Mouse (Mus musculus): ENCODE data around the gene Krt84. TPM values are rescaled to one million over a fixed set of nuclear protein-coding genes. Genes with fewer than 3 reads are reported as not detected.

Gene Krt84
- polyA plus RNA-seq, 1 experiment from 2014 or later, result not detected

DNA sequence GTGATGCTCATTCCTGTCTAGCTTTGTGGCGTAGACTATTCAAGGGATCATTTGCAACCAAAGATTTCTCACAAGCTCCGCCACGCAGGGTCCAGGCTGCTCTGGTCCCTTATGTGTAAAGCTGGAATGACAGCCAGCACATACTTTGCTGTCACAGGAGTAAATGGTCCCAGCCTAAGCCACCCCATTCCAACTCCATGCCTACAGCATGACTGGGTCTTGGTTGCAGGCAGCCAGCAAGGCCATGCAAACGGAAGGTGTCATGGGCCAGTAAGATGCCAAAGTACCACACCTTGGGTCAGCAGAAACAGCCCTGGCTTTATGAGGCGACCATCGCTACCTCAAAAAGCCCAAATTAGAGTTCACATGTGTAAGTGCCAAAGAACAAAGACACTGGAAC, 38.9 kb downstream of the Krt84 start:
- no peak overlapping the region for H3K4me2 ChIP-seq
- no peak overlapping the region for H3K27ac ChIP-seq
- H3K9ac ChIP-seq, result no peak overlapping the region
- no peaks in the 10 kb centered on the region for H3K36me3 ChIP-seq
- H3K9me3 ChIP-seq, result no peaks in the 10 kb centered on the region
- 92% methylated on average over 6 of the region's 6 CpGs for WGBS
- no peaks in the 10 kb centered on the region for H3K27me3 ChIP-seq (replicated peaks)
- no peak for ATAC-seq (ENCODE audit: insufficient read depth, low FRiP score, low read depth)
- no peak overlapping the region for H3K4me3 ChIP-seq (replicated peaks)
- 0 out of 2 replicates have a peak, but pooled peaks cover 6% of the 10 kb centered on the region for H3K4me1 ChIP-seq

DNA sequence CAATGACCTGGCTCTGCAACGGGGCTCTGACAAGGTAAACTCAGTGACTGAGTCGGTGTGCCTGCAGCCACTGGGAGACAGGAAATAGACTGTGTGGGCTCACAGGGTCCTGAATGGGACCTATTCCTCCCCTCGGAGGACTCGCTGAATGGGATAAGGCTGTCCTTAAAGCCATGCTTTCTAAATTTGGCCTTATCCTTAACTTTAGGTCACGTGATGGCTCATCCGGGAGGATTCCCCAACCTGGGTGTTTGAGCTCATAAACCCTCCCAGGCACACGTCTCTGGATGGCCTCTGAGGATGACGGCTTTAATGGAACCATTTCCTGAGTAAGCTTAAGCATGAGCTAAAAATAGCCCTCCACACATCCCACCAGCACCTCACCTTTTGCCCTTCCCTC, 39.9 kb downstream of the Krt84 start:
- no peaks in the 10 kb centered on the region for H3K27me3 ChIP-seq (replicated peaks)
- ATAC-seq (ENCODE audit: insufficient read depth, low FRiP score, low read depth), result 0 out of 2 replicates have a peak, but pooled peaks have one; percentile 14
- no peak overlapping the region for H3K9ac ChIP-seq
- WGBS, result 40% methylated on average over 8 of the region's 8 CpGs
- 0 out of 2 replicates have a peak, but pooled peaks cover 6% of the 10 kb centered on the region for H3K4me1 ChIP-seq
- H3K4me3 ChIP-seq (replicated peaks), result no peak overlapping the region
- no peak overlapping the region for H3K4me2 ChIP-seq
- H3K27ac ChIP-seq, result no peak overlapping the region
- no peaks in the 10 kb centered on the region for H3K36me3 ChIP-seq
- H3K9me3 ChIP-seq, result no peaks in the 10 kb centered on the region

DNA sequence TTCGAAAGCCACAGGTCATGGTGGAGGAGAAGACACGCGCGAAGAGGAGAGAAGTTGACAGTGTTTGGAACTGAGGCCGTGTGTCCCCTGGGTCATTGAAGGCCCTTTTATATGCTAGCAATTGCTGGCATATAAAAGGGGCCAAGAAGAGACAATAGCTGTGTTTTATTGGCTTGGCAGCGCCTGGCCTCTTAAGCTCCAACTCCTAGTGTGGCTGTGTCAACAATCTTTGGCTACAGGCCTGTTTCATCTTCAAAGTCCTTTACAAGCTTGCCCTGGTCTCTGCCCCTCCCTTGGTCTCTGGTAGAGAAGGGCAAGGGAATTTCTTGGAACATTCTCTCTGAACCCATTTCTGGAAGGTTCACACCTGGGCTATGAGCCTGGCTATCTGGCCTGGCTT, 41.2 kb downstream of the Krt84 start, which contains the start of gene Krt83:
Gene Krt83, minus strand, starts transcription at position 82 of the 400 bp plus-strand sequence.
- ATAC-seq (ENCODE audit: insufficient read depth, low FRiP score, low read depth), result no peak
- H3K9ac ChIP-seq, result no peak within 1 kb of the TSS
- no peak within 1 kb of the TSS for H3K27ac ChIP-seq
- H3K27me3 ChIP-seq (replicated peaks), result no peaks in the 10 kb centered on the region
- no peak within 1 kb of the TSS for H3K4me3 ChIP-seq (replicated peaks)
- WGBS, result 78% methylated on average over 6 of the region's 6 CpGs
- H3K4me1 ChIP-seq, result 0 out of 2 replicates have a peak, but pooled peaks cover 6% of the 10 kb centered on the region
- H3K4me2 ChIP-seq, result no peak within 1 kb of the TSS
- no peaks in the 10 kb centered on the region for H3K36me3 ChIP-seq
- H3K9me3 ChIP-seq, result no peaks in the 10 kb centered on the region

DNA sequence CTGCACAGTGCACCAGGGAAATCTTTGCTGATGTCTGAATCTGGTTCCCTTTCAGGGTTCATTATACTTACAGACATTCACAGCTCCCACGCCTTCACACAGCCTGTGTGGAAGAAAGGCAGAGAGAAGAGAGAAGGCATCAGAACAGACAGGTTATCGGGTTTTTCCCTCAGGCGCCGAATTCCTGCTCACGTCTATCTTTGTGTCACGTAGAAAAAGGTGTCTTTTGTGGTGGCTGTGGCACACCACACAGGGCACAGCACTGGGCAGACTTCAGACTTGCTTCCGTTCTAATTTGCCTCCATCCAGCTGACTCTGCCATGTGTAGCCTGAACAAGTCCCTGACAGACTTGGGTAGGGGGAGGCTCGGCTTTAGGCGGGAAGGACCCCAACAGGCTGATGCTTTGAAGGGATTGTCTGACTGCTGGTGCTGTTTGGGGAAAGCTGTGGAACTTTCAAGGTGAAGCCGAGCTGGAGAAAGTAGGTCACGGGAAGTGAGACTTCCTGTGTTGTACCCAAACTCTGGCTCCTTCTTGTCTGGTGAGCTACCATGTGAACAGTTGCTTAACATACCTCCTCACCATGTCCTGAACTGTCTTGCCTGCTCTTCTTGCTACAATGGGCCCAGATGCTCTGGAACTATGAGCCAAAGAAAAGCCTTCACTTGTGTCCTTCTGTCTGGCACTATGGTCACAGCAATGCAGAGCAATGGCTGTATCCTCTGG, 46.5 kb downstream of the Krt84 start:
- Histone ChIP-seq H3K9me3 (no peaks in the 10 kb centered on the region), H3K27ac (no peak overlapping the region), H3K36me3 (no peaks in the 10 kb centered on the region), H3K27me3 (replicated peaks) (no peaks in the 10 kb centered on the region), H3K9ac (no peak overlapping the region), H3K4me3 (replicated peaks) (no peak overlapping the region), H3K4me2 (no peak overlapping the region), H3K4me1 (no peaks in the 10 kb centered on the region)
- WGBS, result 79% methylated on average over 11 of the region's 11 CpGs
- no peak for ATAC-seq (ENCODE audit: insufficient read depth, low FRiP score, low read depth)

DNA sequence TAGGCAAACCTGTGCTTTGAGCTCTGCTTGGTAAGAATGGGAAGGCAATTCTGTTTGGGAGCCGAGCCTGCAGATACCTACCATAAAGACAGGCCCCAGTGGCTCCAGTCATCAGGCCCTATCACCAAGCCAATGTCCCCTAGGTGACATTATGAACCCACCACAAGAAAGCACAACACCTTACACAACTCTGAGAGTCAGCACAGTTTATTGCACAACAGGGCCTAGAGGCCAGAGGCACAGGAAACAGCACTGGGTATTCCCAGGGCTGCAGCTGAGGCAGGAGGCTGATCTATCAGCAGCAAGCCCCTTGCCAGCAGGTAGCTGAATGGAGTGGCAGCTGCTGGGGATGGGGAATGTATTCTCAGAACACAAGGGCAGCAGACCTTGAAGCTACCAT, 47.7 kb downstream of the Krt84 start:
- Histone ChIP-seq H3K4me2 (no peak overlapping the region), H3K4me3 (replicated peaks) (no peak overlapping the region), H3K9ac (no peak overlapping the region), H3K27me3 (replicated peaks) (no peaks in the 10 kb centered on the region), H3K9me3 (no peaks in the 10 kb centered on the region), H3K36me3 (no peaks in the 10 kb centered on the region), H3K27ac (no peak overlapping the region), H3K4me1 (no peaks in the 10 kb centered on the region)
- ATAC-seq (ENCODE audit: insufficient read depth, low FRiP score, low read depth), result no peak
- WGBS, result 64% methylated on average over 1 of the region's 1 CpGs

DNA sequence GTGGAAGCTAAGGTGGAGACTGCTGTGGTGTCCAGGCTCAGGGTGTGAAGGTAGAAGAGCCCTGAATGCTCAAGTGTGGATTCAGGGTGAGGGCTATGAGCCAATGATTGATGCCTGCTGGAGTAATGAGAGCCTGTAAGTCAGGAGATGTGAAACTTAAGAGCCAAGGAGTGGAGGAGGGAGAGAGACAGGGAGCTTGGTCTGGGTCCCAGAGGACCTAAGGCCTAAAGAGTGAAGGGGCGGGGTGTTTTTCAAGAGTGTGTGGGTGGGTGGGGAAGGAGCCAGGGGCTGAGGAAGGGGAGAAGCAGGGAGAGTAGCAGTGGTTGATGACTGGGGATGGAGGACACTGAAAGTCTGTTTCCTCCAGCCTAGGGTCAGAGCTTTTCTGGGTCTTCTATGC, 49.0 kb downstream of the Krt84 start:
- 67% methylated on average over 1 of the region's 1 CpGs for WGBS
- Histone ChIP-seq H3K36me3 (no peaks in the 10 kb centered on the region), H3K27ac (no peak overlapping the region), H3K4me2 (no peak overlapping the region), H3K9me3 (no peaks in the 10 kb centered on the region), H3K27me3 (replicated peaks) (no peaks in the 10 kb centered on the region), H3K9ac (no peak overlapping the region), H3K4me1 (peaks cover 4% of the 10 kb centered on the region; the same call in 1 of the 2 replicates), H3K4me3 (replicated peaks) (no peak overlapping the region)
- no peak for ATAC-seq (ENCODE audit: insufficient read depth, low FRiP score, low read depth)

DNA sequence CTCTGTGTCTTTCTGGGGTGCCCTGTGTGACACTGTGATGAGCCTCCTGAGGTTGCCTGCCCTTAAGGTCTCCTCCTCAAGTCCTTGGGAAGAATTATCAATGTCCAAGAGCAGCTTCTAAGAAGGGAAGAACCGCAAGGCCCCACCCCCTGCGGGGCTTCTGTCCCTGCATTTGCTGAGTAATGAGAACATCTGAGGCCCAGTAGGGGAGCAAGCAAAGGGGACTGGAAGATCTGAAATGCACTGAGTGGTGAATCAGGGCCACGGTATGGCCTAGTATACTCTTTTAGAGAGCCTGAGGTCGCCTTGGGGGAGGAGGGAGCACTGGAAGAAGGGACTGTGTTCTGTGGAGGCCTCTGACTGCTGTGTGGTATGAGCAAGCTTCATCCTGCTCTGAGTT, 50.6 kb downstream of the Krt84 start:
- Histone ChIP-seq H3K4me3 (replicated peaks) (no peak overlapping the region), H3K9ac (no peak overlapping the region), H3K36me3 (no peaks in the 10 kb centered on the region), H3K9me3 (no peaks in the 10 kb centered on the region), H3K4me1 (peaks cover 4% of the 10 kb centered on the region; the same call in 1 of the 2 replicates), H3K27me3 (replicated peaks) (no peaks in the 10 kb centered on the region), H3K4me2 (no peak overlapping the region), H3K27ac (no peak overlapping the region)
- 35% methylated on average over 4 of the region's 4 CpGs for WGBS
- no peak for ATAC-seq (ENCODE audit: insufficient read depth, low FRiP score, low read depth)

DNA sequence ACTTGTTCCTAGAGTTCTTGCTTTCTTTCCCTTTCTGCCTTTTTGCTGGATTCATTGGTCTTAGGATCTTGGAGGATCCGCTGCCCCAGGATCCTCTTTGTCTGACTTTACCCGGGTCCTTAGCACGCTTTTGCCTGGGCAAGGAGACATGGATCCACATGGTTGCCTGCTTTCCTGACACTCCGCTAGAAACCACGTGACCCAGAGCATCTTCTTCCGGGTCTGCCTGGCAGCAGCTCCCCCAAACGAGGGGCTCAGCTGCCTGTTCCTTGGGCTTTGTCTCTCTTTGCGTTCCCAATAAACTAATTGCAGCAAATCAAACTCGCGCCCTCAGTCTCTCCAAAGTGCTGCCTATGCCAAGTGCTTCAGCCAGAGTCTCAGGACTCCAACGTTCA, 53.0 kb downstream of the Krt84 start:
- ATAC-seq (ENCODE audit: insufficient read depth, low FRiP score, low read depth), result no peak
- Histone ChIP-seq H3K27ac (no peak overlapping the region), H3K4me2 (peak overlapping the region; percentile 70), H3K4me3 (replicated peaks) (peak overlapping the region; percentile 27), H3K36me3 (no peaks in the 10 kb centered on the region), H3K9ac (no peak overlapping the region), H3K9me3 (no peaks in the 10 kb centered on the region), H3K4me1 (peaks cover 4% of the 10 kb centered on the region; the same call in 1 of the 2 replicates), H3K27me3 (replicated peaks) (no peaks in the 10 kb centered on the region)
- 34% methylated on average over 11 of the region's 11 CpGs for WGBS

DNA sequence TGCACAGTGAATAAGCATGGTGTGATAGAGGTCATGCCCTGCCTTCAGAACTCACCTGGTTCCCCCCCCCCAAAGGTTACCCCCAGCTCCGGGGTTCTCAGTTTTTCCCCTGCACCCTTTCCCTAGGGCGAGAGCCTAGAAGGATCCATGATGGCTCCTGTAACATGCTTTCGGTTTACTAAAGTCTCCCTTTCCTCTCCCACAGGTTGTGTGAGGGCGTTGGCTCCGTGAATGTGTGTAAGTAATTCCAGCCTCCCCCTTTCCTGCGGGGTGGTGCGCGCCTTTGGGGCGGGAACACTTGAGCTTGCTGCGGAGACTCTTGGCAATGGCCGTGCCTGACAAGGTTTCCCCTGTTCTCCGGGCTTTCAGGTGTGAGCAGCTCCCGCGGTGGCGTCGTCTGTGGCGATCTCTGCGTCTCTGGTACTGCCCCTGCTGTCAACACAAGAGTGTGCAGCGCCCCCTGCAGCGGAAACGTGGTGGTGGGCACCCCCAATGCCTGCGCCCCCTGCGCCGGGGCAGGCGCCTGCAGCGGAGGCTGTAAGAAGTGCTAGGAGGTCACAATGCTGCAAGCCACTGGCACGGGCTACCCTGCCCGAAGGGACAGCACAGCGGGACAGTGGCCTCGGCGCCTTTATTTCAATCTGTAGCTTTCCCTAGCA, 53.5 kb downstream of the Krt84 start:
- no peak overlapping the region for H3K27ac ChIP-seq
- H3K36me3 ChIP-seq, result no peaks in the 10 kb centered on the region
- H3K9me3 ChIP-seq, result no peaks in the 10 kb centered on the region
- no peaks in the 10 kb centered on the region for H3K27me3 ChIP-seq (replicated peaks)
- peak overlapping the region; percentile 70 for H3K4me2 ChIP-seq
- 6% methylated on average over 31 of the region's 31 CpGs for WGBS
- H3K9ac ChIP-seq, result no peak overlapping the region
- peaks cover 4% of the 10 kb centered on the region; the same call in 1 of the 2 replicates for H3K4me1 ChIP-seq
- no peak for ATAC-seq (ENCODE audit: insufficient read depth, low FRiP score, low read depth)
- H3K4me3 ChIP-seq (replicated peaks), result peak overlapping the region; percentile 27

Small RNA genes lying within 50 kb of the gene (microRNA-seq; reads per million reads assigned to microRNA genes)
- gene Gm44393 (not detected), gene Gm44460 (not detected)

Other genes starting within 250 kb of the Krt84 start
- 66.0 and 66.4 TPM in 2 replicates for gene Atg101, start 248.5 kb downstream of the Krt84 start, polyA plus RNA-seq (2015; fragmentation: Nextera tagmentation; extraction: Ambion mirVana)
- 9.5 and 11.6 TPM in 2 replicates for gene 6030408B16Rik, start 239.6 kb downstream of the Krt84 start, polyA plus RNA-seq (2015; fragmentation: Nextera tagmentation; extraction: Ambion mirVana)
- 7.7 and 12.7 TPM in 2 replicates for gene Krt80, start 162.7 kb downstream of the Krt84 start, polyA plus RNA-seq (2015; fragmentation: Nextera tagmentation; extraction: Ambion mirVana)
- gene Krt7, start 121.8 kb downstream of the Krt84 start, polyA plus RNA-seq (2015; fragmentation: Nextera tagmentation; extraction: Ambion mirVana), result 172 and 231 TPM in 2 replicates
- gene Krt87, start 94.0 kb downstream of the Krt84 start, polyA plus RNA-seq (2015; fragmentation: Nextera tagmentation; extraction: Ambion mirVana), result 0.24 and 0.40 TPM in 2 replicates
- gene Krt88, start 85.1 kb downstream of the Krt84 start, polyA plus RNA-seq (2015; fragmentation: Nextera tagmentation; extraction: Ambion mirVana), result 0.14 TPM in 1 of 2 replicates, not detected in the other
- gene Krt81, start 69.1 kb downstream of the Krt84 start, polyA plus RNA-seq (2015; fragmentation: Nextera tagmentation; extraction: Ambion mirVana), result not detected in 2 replicates
- gene Krt86, start 59.3 kb downstream of the Krt84 start, polyA plus RNA-seq (2015; fragmentation: Nextera tagmentation; extraction: Ambion mirVana), result 0.06 TPM in 1 of 2 replicates, not detected in the other
- 0.10 and 0.30 TPM in 2 replicates for gene Krt83, start 41.3 kb downstream of the Krt84 start, polyA plus RNA-seq (2015; fragmentation: Nextera tagmentation; extraction: Ambion mirVana)
- gene Gm49425, start 15.6 kb downstream of the Krt84 start, polyA plus RNA-seq (2015; fragmentation: Nextera tagmentation; extraction: Ambion mirVana), result not detected in 2 replicates
- gene Krt82, start 17.8 kb upstream of the Krt84 start, polyA plus RNA-seq (2015; fragmentation: Nextera tagmentation; extraction: Ambion mirVana), result not detected in 2 replicates
- 0.10 and 0.19 TPM in 2 replicates for gene Krt90, start 30.1 kb upstream of the Krt84 start, polyA plus RNA-seq (2015; fragmentation: Nextera tagmentation; extraction: Ambion mirVana)
- 0.21 and 0.34 TPM in 2 replicates for gene Krt75, start 41.1 kb upstream of the Krt84 start, polyA plus RNA-seq (2015; fragmentation: Nextera tagmentation; extraction: Ambion mirVana)
- not detected in 2 replicates for gene Gm5414, start 95.4 kb upstream of the Krt84 start, polyA plus RNA-seq (2015; fragmentation: Nextera tagmentation; extraction: Ambion mirVana)
- 0.08 TPM in 1 of 2 replicates, not detected in the other for gene Gm5478, start 114.6 kb upstream of the Krt84 start, polyA plus RNA-seq (2015; fragmentation: Nextera tagmentation; extraction: Ambion mirVana)
- 1.4 and 3.4 TPM in 2 replicates for gene Krt6b, start 147.5 kb upstream of the Krt84 start, polyA plus RNA-seq (2015; fragmentation: Nextera tagmentation; extraction: Ambion mirVana)
- 90.3 and 179 TPM in 2 replicates for gene Krt6a, start 161.5 kb upstream of the Krt84 start, polyA plus RNA-seq (2015; fragmentation: Nextera tagmentation; extraction: Ambion mirVana)
- 187 and 301 TPM in 2 replicates for gene Krt5, start 180.1 kb upstream of the Krt84 start, polyA plus RNA-seq (2015; fragmentation: Nextera tagmentation; extraction: Ambion mirVana)
- not detected in 2 replicates for gene Krt71, start 210.3 kb upstream of the Krt84 start, polyA plus RNA-seq (2015; fragmentation: Nextera tagmentation; extraction: Ambion mirVana)